Mouse (Mus musculus) embryonic facial prominence, embryonic 10.5 days (tissue): Measurements from ENCODE around the gene Ptpn5. TPM values are rescaled to one million over a fixed set of nuclear protein-coding genes. Genes with fewer than 3 reads are reported as not detected.
A peak's percentile ranks its signal among the peaks of the same experiment; 100 is the strongest.

ENCODE experiments used
- DNase-seq: peaks from one replicate; pipeline ENCODE4 v3.0.0-alpha.2; 2017; ENCODE audit warnings: low spot score
- H3K27ac ChIP-seq: fragments of 300-500 bp; sonication (generic); replicated peaks from 2 replicates; pipeline ENCODE4 v1.5.1; 2016; ENCODE audit warnings: mild to moderate bottlenecking
- H3K27me3 ChIP-seq: fragments of 300-500 bp; sonication (generic); replicated peaks from 2 replicates; pipeline ENCODE4 v1.6.1; 2016; ENCODE audit warnings: low read depth, mild to moderate bottlenecking; ENCODE audit not compliant: poor library complexity, severe bottlenecking
- H3K36me3 ChIP-seq: fragments of 300-500 bp; sonication (generic); replicated peaks from 2 replicates; pipeline ENCODE4 v1.6.1; 2016; ENCODE audit warnings: mild to moderate bottlenecking, moderate library complexity
- H3K4me1 ChIP-seq: fragments of 300-500 bp; sonication (generic); 2 replicates; pipeline ENCODE4 v1.6.1; 2016
- H3K4me3 ChIP-seq: fragments of 300-500 bp; sonication (generic); 2 replicates; pipeline ENCODE4 v1.5.1; 2016; ENCODE audit warnings: mild to moderate bottlenecking, moderate library complexity
- H3K9me3 ChIP-seq: fragments of 300-500 bp; sonication (generic); 2 replicates; pipeline ENCODE4 v1.6.1; 2016; ENCODE audit warnings: mild to moderate bottlenecking
- WGBS: fragments of 180-500 bp; shearing (Covaris S2); methylation state at CpG from one replicate; pipeline ENCODE4 v1.1.7; 2016; 5-methylcytosine and 5-hydroxymethylcytosine counted together
- polyA plus RNA-seq: library from polyadenylated mRNA; unstranded; fragments of >200 nt; fragmentation: Nextera tagmentation; extraction: Ambion mirVana; gene quantifications from 2 replicates; pipeline ENCODE4 v1.2.1, GENCODE M21; 2016

Ptpn5 gene
- polyA plus RNA-seq, 1 experiment from 2014 or later, result 3.2 TPM

DNA sequence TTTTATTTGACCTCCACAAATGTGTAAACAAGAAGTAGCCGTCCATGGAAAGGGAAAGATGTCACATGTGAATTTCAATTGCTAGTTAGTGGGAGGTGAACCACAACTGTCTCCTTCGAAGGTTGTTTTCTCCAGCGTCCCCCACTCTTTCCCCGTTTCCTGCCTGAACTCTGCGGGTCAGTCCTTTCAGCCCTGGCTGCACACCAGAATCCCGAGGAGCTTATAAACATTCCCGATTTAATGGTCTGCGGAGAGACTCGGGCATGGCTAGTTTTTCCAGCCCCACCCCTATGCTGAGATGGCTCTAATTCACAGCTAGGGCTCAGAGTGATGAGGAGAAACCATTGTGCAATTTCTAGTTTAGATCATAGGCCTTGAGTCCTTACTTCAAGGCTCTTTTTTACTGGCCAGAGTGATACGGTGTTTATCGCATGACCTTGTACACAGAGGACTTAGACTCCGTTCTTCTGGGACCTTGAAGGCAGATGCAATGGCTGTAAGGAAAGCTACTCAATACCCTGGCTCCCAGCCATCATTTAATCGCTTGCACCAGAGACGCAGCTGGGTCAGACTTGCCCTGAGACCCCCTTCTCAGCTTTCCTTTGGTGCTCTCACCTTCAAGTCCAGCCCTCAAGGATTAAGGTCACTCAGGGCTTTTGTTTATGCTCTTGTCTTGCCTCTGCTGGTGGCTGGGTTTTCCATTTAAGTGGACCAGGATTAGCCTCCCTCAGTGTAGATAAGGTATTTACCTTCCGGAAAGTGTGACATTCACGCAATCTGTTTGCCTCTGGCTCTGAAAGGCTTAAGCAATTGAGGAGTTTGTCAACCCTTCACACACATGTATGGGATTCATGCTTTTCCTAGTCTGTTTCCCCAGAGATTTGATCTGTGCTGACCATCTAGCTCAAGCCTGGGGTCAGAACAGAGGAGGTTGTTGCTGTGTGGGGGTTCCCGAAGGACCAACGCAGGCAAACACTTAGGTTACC lies 59.7 kb downstream of the Ptpn5 start:
- Histone ChIP-seq H3K4me1 (peaks cover 10% of the 10 kb centered on the region), H3K27ac (no peak overlapping the region), H3K4me3 (no peak overlapping the region), H3K27me3 (no peaks in the 10 kb centered on the region), H3K9me3 (no peaks in the 10 kb centered on the region), H3K36me3 (no peaks in the 10 kb centered on the region)
- no peak for DNase-seq
- WGBS, result 55% methylated on average over 18 of the region's 18 CpGs

DNA sequence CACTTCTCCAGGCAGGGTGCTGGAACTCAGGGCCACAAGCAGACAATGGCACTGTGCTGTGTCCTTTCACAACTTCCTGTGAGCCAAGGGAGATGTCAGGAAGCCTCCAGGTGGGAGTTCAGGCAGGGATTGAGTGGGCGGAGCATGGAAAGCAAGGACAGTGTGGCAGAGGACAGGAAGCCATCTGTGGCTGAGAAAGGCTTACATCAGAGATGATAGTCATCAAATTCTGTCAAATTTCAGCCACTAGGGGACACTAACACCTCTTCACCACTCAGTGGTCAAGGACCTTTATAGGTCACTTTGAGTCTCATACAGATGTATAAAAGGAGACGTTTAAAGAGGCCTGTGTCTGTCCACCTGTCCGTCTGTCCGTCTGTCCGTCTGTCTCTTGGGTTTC lies 60.9 kb downstream of the Ptpn5 start:
- Histone ChIP-seq H3K4me3 (no peak overlapping the region), H3K36me3 (no peaks in the 10 kb centered on the region), H3K27ac (no peak overlapping the region), H3K9me3 (no peaks in the 10 kb centered on the region), H3K27me3 (no peaks in the 10 kb centered on the region), H3K4me1 (peaks cover 10% of the 10 kb centered on the region)
- WGBS, result 72% methylated on average over 5 of the region's 5 CpGs
- no peak for DNase-seq

DNA sequence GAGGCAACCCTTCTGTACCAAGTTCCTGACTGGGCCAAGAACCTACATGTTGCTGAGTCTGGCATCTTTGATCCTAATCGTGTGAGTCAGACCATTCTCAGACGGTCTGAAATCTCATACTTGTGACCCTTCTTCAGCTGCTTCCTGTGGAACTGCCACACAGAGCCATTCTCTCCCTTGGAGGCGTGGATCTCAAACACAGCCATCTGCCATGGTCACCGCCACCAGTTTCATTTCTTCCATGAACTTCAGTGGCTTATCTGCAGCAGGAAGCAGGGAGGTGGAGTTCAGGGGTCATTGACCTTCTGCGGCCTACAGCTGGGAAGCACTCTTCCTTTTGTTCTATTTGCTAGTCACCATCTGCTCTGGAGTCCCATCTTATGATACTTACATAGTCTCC lies 65.6 kb downstream of the Ptpn5 start:
- Histone ChIP-seq H3K4me1 (no peaks in the 10 kb centered on the region), H3K27me3 (no peaks in the 10 kb centered on the region), H3K36me3 (no peaks in the 10 kb centered on the region), H3K4me3 (no peak overlapping the region), H3K9me3 (no peaks in the 10 kb centered on the region), H3K27ac (no peak overlapping the region)
- no peak for DNase-seq
- WGBS, result 62% methylated on average over 5 of the region's 5 CpGs

DNA sequence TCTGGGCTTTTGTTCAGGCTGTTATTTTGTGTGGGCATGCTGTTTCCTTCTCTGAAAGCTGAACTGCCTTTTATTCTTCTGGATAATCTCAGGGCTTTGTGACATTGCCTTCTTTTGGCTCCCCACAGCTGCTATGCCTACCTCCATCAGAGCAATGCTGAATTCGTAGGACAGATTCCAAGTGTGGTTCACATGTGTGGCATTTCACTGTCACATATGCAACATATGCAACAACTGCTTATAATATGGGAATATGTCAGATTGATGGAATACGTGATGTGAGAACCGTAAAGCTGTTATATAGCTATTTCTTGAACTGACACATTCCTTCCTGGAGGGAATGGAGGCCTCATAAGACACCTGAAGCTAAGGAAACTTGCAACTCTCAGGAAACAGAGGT lies 66.5 kb downstream of the Ptpn5 start:
- H3K27me3 ChIP-seq, result no peaks in the 10 kb centered on the region
- no peaks in the 10 kb centered on the region for H3K9me3 ChIP-seq
- DNase-seq, result no peak
- 84% methylated on average over 3 of the region's 3 CpGs for WGBS
- H3K4me1 ChIP-seq, result no peaks in the 10 kb centered on the region
- no peaks in the 10 kb centered on the region for H3K36me3 ChIP-seq
- H3K4me3 ChIP-seq, result no peak overlapping the region
- no peak overlapping the region for H3K27ac ChIP-seq

DNA sequence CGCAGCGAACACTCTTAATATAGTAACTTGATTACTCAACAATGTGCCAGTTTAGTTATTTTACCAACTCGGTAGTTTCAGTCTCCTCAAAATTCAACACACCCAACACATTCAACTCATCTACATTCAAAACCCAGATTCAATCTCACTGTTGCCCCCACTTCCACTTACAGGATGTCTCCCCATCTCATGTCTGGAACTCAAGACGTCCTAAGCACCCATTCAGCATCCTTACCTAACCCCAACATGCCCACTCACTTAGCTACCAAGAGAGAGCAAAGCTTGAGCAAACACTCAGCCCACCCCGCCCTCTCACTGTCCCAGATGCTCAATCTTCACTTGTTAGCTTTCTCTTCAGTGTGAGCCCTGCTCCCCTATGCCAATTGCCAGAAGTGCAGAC lies 71.9 kb downstream of the Ptpn5 start:
- H3K27ac ChIP-seq, result no peak overlapping the region
- H3K27me3 ChIP-seq, result no peaks in the 10 kb centered on the region
- H3K4me3 ChIP-seq, result no peak overlapping the region
- no peaks in the 10 kb centered on the region for H3K9me3 ChIP-seq
- WGBS, result 84% methylated on average over 5 of the region's 5 CpGs
- no peak for DNase-seq
- H3K4me1 ChIP-seq, result no peaks in the 10 kb centered on the region
- no peaks in the 10 kb centered on the region for H3K36me3 ChIP-seq

DNA sequence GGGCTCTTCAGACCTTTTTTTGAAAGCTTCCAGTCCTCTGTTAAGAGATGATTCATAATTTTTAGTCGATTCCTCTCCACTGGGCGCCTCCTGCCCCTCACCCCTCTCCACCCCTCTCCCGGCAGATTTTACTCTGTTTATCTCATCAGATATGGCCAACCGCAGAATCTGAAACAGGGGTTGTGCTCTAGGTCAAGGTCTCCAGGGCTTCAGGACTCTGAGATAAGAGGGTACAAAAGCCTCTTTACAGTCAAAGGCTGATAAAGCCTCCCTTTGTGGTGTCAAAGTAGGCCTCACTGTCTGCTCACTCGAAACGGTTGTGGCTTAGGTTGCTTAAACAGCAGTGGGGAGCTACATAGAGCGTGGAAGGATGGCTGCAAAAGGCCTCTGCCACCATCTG lies 74.1 kb downstream of the Ptpn5 start:
- Histone ChIP-seq H3K27ac (no peak overlapping the region), H3K4me1 (no peaks in the 10 kb centered on the region), H3K4me3 (no peak overlapping the region), H3K9me3 (no peaks in the 10 kb centered on the region), H3K27me3 (no peaks in the 10 kb centered on the region), H3K36me3 (peaks cover under 1% of the 10 kb centered on the region; the same call in 1 of the 2 replicates)
- WGBS, result 85% methylated on average over 7 of the region's 7 CpGs
- no peak for DNase-seq

DNA sequence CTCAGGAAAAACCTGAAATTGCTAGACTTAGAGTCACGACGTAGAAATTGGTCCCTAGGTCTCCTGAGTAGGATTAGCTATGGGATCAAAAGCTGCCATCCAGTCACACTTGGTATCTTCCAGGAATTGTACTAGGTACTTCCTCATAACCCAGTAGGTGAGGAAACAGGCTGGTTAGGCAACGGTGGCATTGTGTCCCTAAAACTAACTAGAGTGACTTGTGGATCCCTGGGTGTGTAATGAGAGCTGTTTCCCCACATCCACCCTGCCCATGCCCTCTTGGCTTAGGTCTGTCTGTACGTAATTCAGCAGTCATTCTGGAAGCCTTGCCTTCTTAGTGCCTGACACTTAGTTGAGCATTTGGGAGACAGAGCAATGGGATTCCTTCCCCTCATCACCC lies 77.2 kb downstream of the Ptpn5 start:
- H3K9me3 ChIP-seq, result no peaks in the 10 kb centered on the region
- WGBS, result 84% methylated on average over 4 of the region's 4 CpGs
- H3K27ac ChIP-seq, result no peak overlapping the region
- no peak overlapping the region for H3K4me3 ChIP-seq
- H3K27me3 ChIP-seq, result no peaks in the 10 kb centered on the region
- peaks cover 16% of the 10 kb centered on the region for H3K36me3 ChIP-seq
- peaks cover 14% of the 10 kb centered on the region for H3K4me1 ChIP-seq
- no peak for DNase-seq

DNA sequence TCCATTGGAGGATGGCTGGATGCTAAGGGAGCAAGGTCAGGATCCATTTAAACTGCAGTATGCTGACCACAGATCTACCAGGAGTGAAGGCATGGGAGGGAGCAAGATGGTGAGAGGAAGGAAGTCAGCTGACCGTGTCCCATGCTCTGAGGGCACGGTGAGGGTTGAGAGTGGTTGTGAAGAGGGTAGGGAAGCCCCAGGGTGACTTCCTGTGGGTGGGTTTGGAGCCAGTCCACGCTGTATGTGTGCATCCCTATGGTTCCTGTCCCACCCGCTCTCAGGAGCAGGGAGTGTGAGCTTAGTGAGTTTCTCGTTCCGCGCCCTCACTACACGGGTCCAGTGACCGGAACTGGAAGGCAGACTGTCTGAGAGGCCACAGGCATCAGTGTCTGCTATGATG lies 77.7 kb downstream of the Ptpn5 start:
- no peaks in the 10 kb centered on the region for H3K27me3 ChIP-seq
- 75% methylated on average over 9 of the region's 9 CpGs for WGBS

DNA sequence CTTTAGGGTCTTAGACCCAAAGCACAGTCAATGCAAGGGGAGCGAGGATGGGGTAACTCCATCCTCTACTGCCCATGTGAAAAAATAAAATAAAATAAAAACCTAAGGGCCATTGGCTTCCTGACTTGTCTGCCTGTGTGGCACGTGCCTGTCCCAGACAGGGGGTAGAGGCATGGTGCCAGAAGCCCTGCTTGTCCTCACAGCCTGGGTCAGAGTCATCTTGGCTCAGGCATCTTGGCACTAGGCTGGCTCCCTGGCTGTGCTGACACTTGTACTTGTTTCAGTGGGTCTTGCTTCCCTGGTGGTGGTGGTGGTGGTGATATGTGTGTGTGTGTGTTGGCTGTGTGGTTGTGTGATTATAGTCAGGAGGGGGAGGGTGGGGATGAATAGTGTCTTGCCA lies 78.8 kb downstream of the Ptpn5 start:
- H3K27me3 ChIP-seq, result peaks cover 2% of the 10 kb centered on the region; the same call in 1 of the 2 replicates
- no peaks in the 10 kb centered on the region for H3K9me3 ChIP-seq
- H3K4me1 ChIP-seq, result peaks cover 22% of the 10 kb centered on the region
- DNase-seq, result no peak
- H3K27ac ChIP-seq, result no peak overlapping the region
- H3K36me3 ChIP-seq, result peaks cover 16% of the 10 kb centered on the region
- 75% methylated on average over 2 of the region's 2 CpGs for WGBS
- H3K4me3 ChIP-seq, result no peak overlapping the region

More for the DNA sequence above, 77.7 kb downstream of the Ptpn5 start:
- H3K27ac ChIP-seq, result no peak overlapping the region
- peaks cover 16% of the 10 kb centered on the region for H3K36me3 ChIP-seq
- peaks cover 19% of the 10 kb centered on the region for H3K4me1 ChIP-seq
- no peak overlapping the region for H3K4me3 ChIP-seq
- no peak for DNase-seq
- no peaks in the 10 kb centered on the region for H3K9me3 ChIP-seq

DNA sequence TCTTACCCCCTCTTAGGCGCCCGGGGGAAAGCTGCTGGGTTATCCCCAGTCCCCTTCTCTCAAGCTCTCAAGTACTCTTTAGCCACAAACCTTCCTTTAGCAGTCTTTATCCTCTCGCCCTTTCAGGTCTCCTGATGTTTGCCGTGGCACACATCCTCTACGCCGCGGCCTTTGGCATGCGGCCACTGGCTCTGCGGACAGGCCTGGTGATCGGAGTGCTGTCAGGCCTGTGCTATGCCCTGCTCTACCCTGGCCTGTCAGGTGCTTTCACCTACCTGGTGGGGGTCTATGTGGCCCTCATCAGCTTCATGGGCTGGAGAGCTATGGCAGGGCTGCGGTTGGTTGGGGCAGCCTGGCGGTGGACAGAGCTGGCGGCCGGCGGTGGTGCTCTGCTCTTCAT lies 80.2 kb downstream of the Ptpn5 start:
- no peak for DNase-seq
- Histone ChIP-seq H3K4me3 (no peak overlapping the region), H3K27me3 (peaks cover 9% of the 10 kb centered on the region; the same call in 1 of the 2 replicates), H3K27ac (no peak overlapping the region), H3K36me3 (peaks cover 16% of the 10 kb centered on the region), H3K9me3 (no peaks in the 10 kb centered on the region), H3K4me1 (peaks cover 22% of the 10 kb centered on the region)
- WGBS, result 96% methylated on average over 15 of the region's 15 CpGs

DNA sequence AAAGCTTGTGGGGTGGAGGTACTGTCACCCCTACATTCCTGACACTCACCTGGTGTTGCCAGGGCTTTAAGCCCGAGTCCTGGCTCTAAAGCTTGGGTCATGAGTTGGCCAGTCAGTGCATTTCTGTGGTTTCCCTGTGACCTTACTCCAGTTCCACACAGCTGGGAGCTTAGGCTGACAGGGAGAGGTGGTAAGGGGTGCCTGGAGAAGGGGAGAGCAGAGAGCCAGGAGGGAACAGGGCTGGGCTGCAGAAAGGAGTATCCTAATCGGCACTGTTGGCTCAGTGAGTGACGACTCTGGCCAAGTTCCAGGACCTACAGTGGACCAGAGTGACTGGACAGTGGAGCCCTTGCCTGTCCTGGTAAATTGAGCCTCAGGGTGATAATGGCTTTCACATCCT lies 81.2 kb downstream of the Ptpn5 start:
- no peak for DNase-seq
- Histone ChIP-seq H3K9me3 (no peaks in the 10 kb centered on the region), H3K36me3 (peaks cover 16% of the 10 kb centered on the region), H3K4me3 (peak overlapping the region; percentile 93; the same call in 1 of the 2 replicates), H3K27ac (0 out of 2 replicates have a peak overlapping the region, but pooled peaks have one; percentile 1), H3K27me3 (peaks cover 9% of the 10 kb centered on the region; the same call in 1 of the 2 replicates), H3K4me1 (peaks cover 22% of the 10 kb centered on the region)
- WGBS, result 36% methylated on average over 3 of the region's 3 CpGs

DNA sequence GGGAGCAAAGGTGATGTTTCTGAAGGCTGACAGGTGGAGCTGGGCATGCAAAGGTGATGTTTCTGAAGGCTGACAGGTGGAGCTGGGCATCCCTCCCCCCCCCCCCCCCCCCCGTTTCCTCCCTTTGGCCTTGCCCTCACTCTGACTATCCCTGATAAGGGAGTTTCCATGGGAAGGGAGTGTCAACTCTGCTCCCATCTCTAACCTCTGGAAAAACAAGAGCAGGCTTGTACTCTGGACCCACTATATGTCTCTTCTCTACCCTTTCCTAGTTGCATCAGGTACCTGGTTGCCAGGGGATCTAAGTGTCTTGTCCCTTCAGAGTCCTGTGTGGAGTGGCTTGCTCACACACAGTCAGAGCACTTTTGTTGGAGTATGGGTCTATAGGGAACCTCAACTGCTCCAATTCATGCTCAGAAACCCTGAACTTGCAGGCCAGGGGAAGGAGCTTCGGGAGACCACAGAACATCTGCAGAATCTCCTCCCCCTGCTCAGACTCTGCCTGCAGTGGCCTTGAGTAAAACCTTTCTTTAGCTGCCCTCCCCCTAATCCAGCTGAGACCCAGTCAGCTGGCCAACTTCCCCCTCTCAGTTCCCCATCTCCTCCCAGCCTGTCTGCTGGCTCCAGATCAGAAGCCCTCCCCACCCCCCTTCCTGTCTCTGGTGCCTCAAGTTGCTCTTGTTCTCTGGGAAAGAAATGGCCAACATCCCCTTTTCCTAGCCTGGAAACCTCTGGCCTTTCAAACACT lies 81.9 kb downstream of the Ptpn5 start:
- Histone ChIP-seq H3K27me3 (peaks cover 9% of the 10 kb centered on the region; the same call in 1 of the 2 replicates), H3K27ac (0 out of 2 replicates have a peak overlapping the region, but pooled peaks have one; percentile 14), H3K4me3 (peak overlapping the region; percentile 93), H3K36me3 (peaks cover 16% of the 10 kb centered on the region), H3K4me1 (peaks cover 22% of the 10 kb centered on the region), H3K9me3 (no peaks in the 10 kb centered on the region)
- 9% methylated on average over 2 of the region's 2 CpGs for WGBS
- DNase-seq, result peak; percentile 28
